Mouse (Mus musculus): ENCODE results near the gene Snrpg. TPM values are rescaled to one million over a fixed set of nuclear protein-coding genes. Genes with fewer than 3 reads are reported as not detected.
A peak's percentile ranks its signal among the peaks of the same experiment; 100 is the strongest.

Gene Snrpg
- polyA plus RNA-seq, 1 experiment from 2014 or later: 510 TPM

GRCm38 (mm10) chr6:86346063-86346462, 25.0 kb upstream of the Snrpg start:
- Histone ChIP-seq H3K4me2 (replicated peaks) (no peak overlapping the region), H3K36me3 (no peaks in the 10 kb centered on the region), H3K4me1 (no peaks in the 10 kb centered on the region), H3K9ac (replicated peaks) (no peak overlapping the region), H3K27me3 (no peaks in the 10 kb centered on the region), H3K4me3 (no peak overlapping the region), H3K27ac (replicated peaks) (no peak overlapping the region), H3K9me3 (no peaks in the 10 kb centered on the region)
- WGBS: 70% methylated on average over 2 of the region's 2 CpGs
- ATAC-seq (replicated peaks): no peak

GRCm38 (mm10) chr6:86349257-86349656, 21.8 kb upstream of the Snrpg start:
- Histone ChIP-seq H3K4me2 (replicated peaks) (no peak overlapping the region), H3K36me3 (no peaks in the 10 kb centered on the region), H3K4me1 (no peaks in the 10 kb centered on the region), H3K9me3 (no peaks in the 10 kb centered on the region), H3K4me3 (no peak overlapping the region), H3K27me3 (no peaks in the 10 kb centered on the region), H3K9ac (replicated peaks) (no peak overlapping the region), H3K27ac (replicated peaks) (no peak overlapping the region)
- ATAC-seq (replicated peaks): no peak
- 58% methylated on average over 7 of the region's 7 CpGs for WGBS

GRCm38 (mm10) chr6:86354948-86355347, 16.2 kb upstream of the Snrpg start:
- no peak overlapping the region for H3K9ac ChIP-seq (replicated peaks)
- no peaks in the 10 kb centered on the region for H3K36me3 ChIP-seq
- no peak overlapping the region for H3K27ac ChIP-seq (replicated peaks)
- ATAC-seq (replicated peaks): no peak
- H3K4me2 ChIP-seq (replicated peaks): no peak overlapping the region
- no peaks in the 10 kb centered on the region for H3K9me3 ChIP-seq
- no peaks in the 10 kb centered on the region for H3K27me3 ChIP-seq
- 63% methylated on average over 3 of the region's 3 CpGs for WGBS
- no peaks in the 10 kb centered on the region for H3K4me1 ChIP-seq
- no peak overlapping the region for H3K4me3 ChIP-seq

GRCm38 (mm10) chr6:86356956-86357355, 14.1 kb upstream of the Snrpg start:
- ATAC-seq (replicated peaks): no peak
- H3K9me3 ChIP-seq: no peaks in the 10 kb centered on the region
- WGBS: 87% methylated on average over 9 of the region's 9 CpGs
- no peak overlapping the region for H3K4me2 ChIP-seq (replicated peaks)
- H3K9ac ChIP-seq (replicated peaks): no peak overlapping the region
- no peaks in the 10 kb centered on the region for H3K27me3 ChIP-seq
- H3K36me3 ChIP-seq: no peaks in the 10 kb centered on the region
- H3K4me3 ChIP-seq: no peak overlapping the region
- no peaks in the 10 kb centered on the region for H3K4me1 ChIP-seq
- no peak overlapping the region for H3K27ac ChIP-seq (replicated peaks)

- Histone ChIP-seq H3K9me3 (no peaks in the 10 kb centered on the region), H3K9ac (replicated peaks) (no peak overlapping the region), H3K4me3 (no peak overlapping the region), H3K27me3 (no peaks in the 10 kb centered on the region), H3K4me2 (replicated peaks) (no peak overlapping the region), H3K36me3 (no peaks in the 10 kb centered on the region), H3K27ac (replicated peaks) (no peak overlapping the region), H3K4me1 (peaks cover 3% of the 10 kb centered on the region; the same call in 1 of the 2 replicates)
- ATAC-seq (replicated peaks): no peak
- WGBS: 76% methylated on average over 7 of the region's 7 CpGs
Measured at GRCm38 (mm10) chr6:86360691-86361090, 10.4 kb upstream of the Snrpg start.

GRCm38 (mm10) chr6:86361373-86361772, 9.7 kb upstream of the Snrpg start:
- WGBS: 90% methylated on average over 7 of the region's 7 CpGs
- H3K4me2 ChIP-seq (replicated peaks): no peak overlapping the region
- H3K4me3 ChIP-seq: no peak overlapping the region
- H3K27me3 ChIP-seq: no peaks in the 10 kb centered on the region
- peaks cover 8% of the 10 kb centered on the region for H3K4me1 ChIP-seq
- no peak for ATAC-seq (replicated peaks)
- no peaks in the 10 kb centered on the region for H3K9me3 ChIP-seq
- no peak overlapping the region for H3K27ac ChIP-seq (replicated peaks)
- H3K36me3 ChIP-seq: no peaks in the 10 kb centered on the region
- no peak overlapping the region for H3K9ac ChIP-seq (replicated peaks)

- WGBS: under 1% methylated on average over 17 of the region's 17 CpGs
Measured at GRCm38 (mm10) chr6:86364442-86365141, 6.5 kb upstream of the Snrpg start.

GRCm38 (mm10) chr6:86365371-86366124, 5.6 kb upstream of the Snrpg start, which contains the start of gene Fam136a:
Fam136a (plus strand) TSS chr6:86365646.
- peak within 1 kb of the TSS; percentile 72 for H3K9ac ChIP-seq (replicated peaks)
- H3K27me3 ChIP-seq: no peaks in the 10 kb centered on the region
- WGBS: under 1% methylated on average over 74 of the region's 76 CpGs
- peaks cover 10% of the 10 kb centered on the region; the same call in 1 of the 2 replicates for H3K36me3 ChIP-seq
- H3K4me1 ChIP-seq: peaks cover 20% of the 10 kb centered on the region
- peak within 1 kb of the TSS; percentile 82 for H3K4me2 ChIP-seq (replicated peaks)
- peak within 1 kb of the TSS; percentile 89 for H3K27ac ChIP-seq (replicated peaks)
- peak within 1 kb of the TSS; percentile 77 for H3K4me3 ChIP-seq
- no peaks in the 10 kb centered on the region for H3K9me3 ChIP-seq
- peak; percentile 91 for ATAC-seq (replicated peaks)

More at GRCm38 (mm10) chr6:86364442-86365141, 6.5 kb upstream of the Snrpg start:
- Histone ChIP-seq H3K27me3 (no peaks in the 10 kb centered on the region), H3K4me3 (peak overlapping the region; percentile 77), H3K9me3 (no peaks in the 10 kb centered on the region), H3K9ac (replicated peaks) (peak overlapping the region; percentile 72), H3K4me1 (peaks cover 17% of the 10 kb centered on the region), H3K36me3 (peaks cover 10% of the 10 kb centered on the region; the same call in 1 of the 2 replicates), H3K27ac (replicated peaks) (peak overlapping the region; percentile 89), H3K4me2 (replicated peaks) (peak overlapping the region; percentile 82)
- peak; percentile 62 for ATAC-seq (replicated peaks)

- Histone ChIP-seq H3K27me3 (no peaks in the 10 kb centered on the region), H3K4me3 (peak overlapping the region; percentile 77)
- 31% methylated on average over 25 of the region's 25 CpGs for WGBS
Measured at GRCm38 (mm10) chr6:86366125-86366852, 4.8 kb upstream of the Snrpg start.

GRCm38 (mm10) chr6:86366853-86367249, 4.3 kb upstream of the Snrpg start:
- Histone ChIP-seq H3K4me3 (peak overlapping the region; percentile 77; the same call in 1 of the 2 replicates), H3K4me1 (peaks cover 26% of the 10 kb centered on the region), H3K27me3 (no peaks in the 10 kb centered on the region), H3K9ac (replicated peaks) (no peak overlapping the region), H3K27ac (replicated peaks) (peak overlapping the region; percentile 89; the same call in 1 of the 2 replicates), H3K9me3 (no peaks in the 10 kb centered on the region), H3K4me2 (replicated peaks) (peak overlapping the region; percentile 82; the same call in 1 of the 2 replicates), H3K36me3 (peaks cover 10% of the 10 kb centered on the region; the same call in 1 of the 2 replicates)
- WGBS: 62% methylated on average over 2 of the region's 2 CpGs
- no peak for ATAC-seq (replicated peaks)

More at GRCm38 (mm10) chr6:86366125-86366852, 4.8 kb upstream of the Snrpg start:
- Histone ChIP-seq H3K4me1 (peaks cover 25% of the 10 kb centered on the region), H3K9ac (replicated peaks) (peak overlapping the region; percentile 72), H3K36me3 (peaks cover 10% of the 10 kb centered on the region; the same call in 1 of the 2 replicates), H3K4me2 (replicated peaks) (peak overlapping the region; percentile 82), H3K27ac (replicated peaks) (peak overlapping the region; percentile 89), H3K9me3 (no peaks in the 10 kb centered on the region)
- 0 out of 2 replicates have a peak, but pooled peaks have one; percentile 1 for ATAC-seq (replicated peaks)

- H3K4me1 ChIP-seq: peaks cover 42% of the 10 kb centered on the region
- no peak overlapping the region for H3K4me3 ChIP-seq
- 74% methylated on average over 5 of the region's 5 CpGs for WGBS
- H3K27me3 ChIP-seq: no peaks in the 10 kb centered on the region
- H3K4me2 ChIP-seq (replicated peaks): no peak overlapping the region
- no peak overlapping the region for H3K27ac ChIP-seq (replicated peaks)
- no peak overlapping the region for H3K9ac ChIP-seq (replicated peaks)
- H3K9me3 ChIP-seq: no peaks in the 10 kb centered on the region
- ATAC-seq (replicated peaks): no peak
- H3K36me3 ChIP-seq: peaks cover 10% of the 10 kb centered on the region; the same call in 1 of the 2 replicates
Measured at GRCm38 (mm10) chr6:86368479-86368878, 2.6 kb upstream of the Snrpg start.

Measured in forebrain, embryonic 15.5 days (tissue).